Mouse (Mus musculus) stomach, embryonic 15.5 days (tissue): ENCODE measurements around the gene C1qtnf1. TPM values are rescaled to one million over a fixed set of nuclear protein-coding genes. Genes with fewer than 3 reads are reported as not detected.

ENCODE experiments used
- ATAC-seq: fragments of 200-750 bp; cut with Nextera tagmentation; 2 replicates; pipeline ENCODE4 v1.8.0; 2017; ENCODE audit warnings: low read depth, moderate number of reproducible peaks, moderate TSS enrichment; ENCODE audit not compliant: insufficient read depth, low FRiP score
- H3K27ac ChIP-seq: fragments of 300-500 bp; sonication (generic); 2 replicates; pipeline ENCODE4 v1.5.1; 2015; ENCODE audit warnings: mild to moderate bottlenecking, inconsistent platforms
- H3K27me3 ChIP-seq: fragments of 300-500 bp; sonication (generic); replicated peaks from 2 replicates; pipeline ENCODE4 v1.6.1; 2015; ENCODE audit warnings: inconsistent platforms
- H3K36me3 ChIP-seq: fragments of 300-500 bp; sonication (generic); 2 replicates; pipeline ENCODE4 v1.6.1; 2015; ENCODE audit warnings: inconsistent platforms
- H3K4me1 ChIP-seq: fragments of 300-500 bp; sonication (generic); 2 replicates; pipeline ENCODE4 v1.6.1; 2015; ENCODE audit warnings: inconsistent platforms
- H3K4me2 ChIP-seq: fragments of 300-500 bp; sonication (generic); 2 replicates; pipeline ENCODE4 v1.6.1; 2015; ENCODE audit warnings: mild to moderate bottlenecking, inconsistent platforms
- H3K4me3 ChIP-seq: fragments of 300-500 bp; sonication (generic); replicated peaks from 2 replicates; pipeline ENCODE4 v1.5.1; 2015; ENCODE audit warnings: inconsistent platforms
- H3K9ac ChIP-seq: fragments of 300-500 bp; sonication (generic); 2 replicates; pipeline ENCODE4 v1.6.1; 2015; ENCODE audit warnings: inconsistent platforms
- H3K9me3 ChIP-seq: fragments of 300-500 bp; sonication (generic); 2 replicates; pipeline ENCODE4 v1.6.1; 2016; ENCODE audit warnings: inconsistent platforms
- WGBS: fragments of 180-500 bp; shearing (Covaris S2); methylation state at CpG from one replicate; pipeline ENCODE4 v1.1.7; 2015; 5-methylcytosine and 5-hydroxymethylcytosine counted together
- polyA plus RNA-seq: library from polyadenylated mRNA; unstranded; fragments of >200 nt; fragmentation: Nextera tagmentation; extraction: Ambion mirVana; gene quantifications from 2 replicates; pipeline ENCODE4 v1.2.1, GENCODE M21; 2015

Gene C1qtnf1
- polyA plus RNA-seq, 1 experiment from 2014 or later = 6.8 TPM

- Histone ChIP-seq H3K27ac (peak overlapping the region; percentile 69), H3K36me3 (no peaks in the 10 kb centered on the region), H3K4me1 (0 out of 2 replicates have a peak, but pooled peaks cover 11% of the 10 kb centered on the region), H3K4me2 (no peak overlapping the region), H3K9ac (no peak overlapping the region), H3K4me3 (no peak overlapping the region), H3K27me3 (no peaks in the 10 kb centered on the region), H3K9me3 (no peaks in the 10 kb centered on the region)
- 54% methylated on average over 11 of the region's 11 CpGs for WGBS
- ATAC-seq = peak; percentile 50
Observed at GRCm38 (mm10) chr11:118467441-118468035, 39.5 kb downstream of the C1qtnf1 start.

- peak; percentile 15; the same call in 1 of the 2 replicates for ATAC-seq
- no peaks in the 10 kb centered on the region for H3K36me3 ChIP-seq
- H3K4me3 ChIP-seq = no peak overlapping the region
- peak overlapping the region; percentile 91 for H3K27ac ChIP-seq
- peak overlapping the region; percentile 17; the same call in 1 of the 2 replicates for H3K4me2 ChIP-seq
- no peaks in the 10 kb centered on the region for H3K9me3 ChIP-seq
- 68% methylated on average over 10 of the region's 10 CpGs for WGBS
- no peak overlapping the region for H3K9ac ChIP-seq
- no peaks in the 10 kb centered on the region for H3K27me3 ChIP-seq
- 0 out of 2 replicates have a peak, but pooled peaks cover 11% of the 10 kb centered on the region for H3K4me1 ChIP-seq
Observed at GRCm38 (mm10) chr11:118469509-118470160, 41.6 kb downstream of the C1qtnf1 start.

GRCm38 (mm10) chr11:118470234-118470966, 42.4 kb downstream of the C1qtnf1 start:
- 0 out of 2 replicates have a peak, but pooled peaks cover 11% of the 10 kb centered on the region for H3K4me1 ChIP-seq
- no peak overlapping the region for H3K4me3 ChIP-seq
- H3K36me3 ChIP-seq = no peaks in the 10 kb centered on the region
- WGBS = 14% methylated on average over 12 of the region's 12 CpGs
- no peaks in the 10 kb centered on the region for H3K9me3 ChIP-seq
- peak overlapping the region; percentile 17; the same call in 1 of the 2 replicates for H3K4me2 ChIP-seq
- H3K27me3 ChIP-seq = no peaks in the 10 kb centered on the region
- ATAC-seq = peak; percentile 90
- H3K9ac ChIP-seq = no peak overlapping the region
- peak overlapping the region; percentile 91 for H3K27ac ChIP-seq

- Histone ChIP-seq H3K27me3 (no peaks in the 10 kb centered on the region), H3K9me3 (no peaks in the 10 kb centered on the region), H3K4me1 (0 out of 2 replicates have a peak, but pooled peaks cover 11% of the 10 kb centered on the region), H3K9ac (no peak overlapping the region), H3K4me3 (no peak overlapping the region), H3K27ac (no peak overlapping the region), H3K36me3 (no peaks in the 10 kb centered on the region), H3K4me2 (no peak overlapping the region)
- ATAC-seq = no peak
- WGBS = 78% methylated on average over 13 of the region's 13 CpGs
Observed at GRCm38 (mm10) chr11:118471676-118472075, 43.7 kb downstream of the C1qtnf1 start.

GRCm38 (mm10) chr11:118473161-118473560, 45.2 kb downstream of the C1qtnf1 start:
- no peak overlapping the region for H3K4me3 ChIP-seq
- no peak for ATAC-seq
- no peaks in the 10 kb centered on the region for H3K9me3 ChIP-seq
- no peaks in the 10 kb centered on the region for H3K27me3 ChIP-seq
- H3K27ac ChIP-seq = no peak overlapping the region
- no peaks in the 10 kb centered on the region for H3K36me3 ChIP-seq
- no peak overlapping the region for H3K4me2 ChIP-seq
- peaks cover 19% of the 10 kb centered on the region for H3K4me1 ChIP-seq
- H3K9ac ChIP-seq = no peak overlapping the region
- WGBS = 62% methylated on average over 1 of the region's 1 CpGs

GRCm38 (mm10) chr11:118473842-118474500, 46.0 kb downstream of the C1qtnf1 start:
- peaks cover 22% of the 10 kb centered on the region for H3K4me1 ChIP-seq
- WGBS = 64% methylated on average over 6 of the region's 6 CpGs
- no peak overlapping the region for H3K4me2 ChIP-seq
- no peaks in the 10 kb centered on the region for H3K27me3 ChIP-seq
- no peak overlapping the region for H3K9ac ChIP-seq
- no peak for ATAC-seq
- H3K9me3 ChIP-seq = no peaks in the 10 kb centered on the region
- no peak overlapping the region for H3K4me3 ChIP-seq
- H3K36me3 ChIP-seq = peaks cover under 1% of the 10 kb centered on the region; the same call in 1 of the 2 replicates
- no peak overlapping the region for H3K27ac ChIP-seq

GRCm38 (mm10) chr11:118475496-118476083, 47.6 kb downstream of the C1qtnf1 start:
- no peaks in the 10 kb centered on the region for H3K9me3 ChIP-seq
- H3K4me2 ChIP-seq = no peak overlapping the region
- H3K27ac ChIP-seq = no peak overlapping the region
- 84% methylated on average over 7 of the region's 7 CpGs for WGBS
- H3K27me3 ChIP-seq = no peaks in the 10 kb centered on the region
- ATAC-seq = no peak
- peaks cover 15% of the 10 kb centered on the region for H3K4me1 ChIP-seq
- H3K36me3 ChIP-seq = peaks cover 5% of the 10 kb centered on the region; the same call in 1 of the 2 replicates
- H3K4me3 ChIP-seq = no peak overlapping the region
- no peak overlapping the region for H3K9ac ChIP-seq

- Histone ChIP-seq H3K27me3 (no peaks in the 10 kb centered on the region), H3K4me1 (peaks cover 12% of the 10 kb centered on the region), H3K36me3 (peaks cover 5% of the 10 kb centered on the region; the same call in 1 of the 2 replicates), H3K9me3 (no peaks in the 10 kb centered on the region), H3K27ac (peak within 1 kb of the TSS; percentile 46; the same call in 1 of the 2 replicates), H3K4me3 (peak within 1 kb of the TSS; percentile 71), H3K9ac (peak within 1 kb of the TSS; percentile 70), H3K4me2 (peak within 1 kb of the TSS; percentile 83)
- ATAC-seq = peak; percentile 99
- 2% methylated on average over 57 of the region's 57 CpGs for WGBS
Observed at GRCm38 (mm10) chr11:118476396-118477373, 48.7 kb downstream of the C1qtnf1 start, which contains the start of gene Engase. Gene Engase (plus strand): TSS chr11:118476829.

- ATAC-seq = no peak
- Histone ChIP-seq H3K27ac (no peak overlapping the region), H3K36me3 (peaks cover 5% of the 10 kb centered on the region), H3K9me3 (no peaks in the 10 kb centered on the region), H3K4me1 (peaks cover 11% of the 10 kb centered on the region), H3K4me2 (no peak overlapping the region), H3K27me3 (no peaks in the 10 kb centered on the region), H3K4me3 (no peak overlapping the region), H3K9ac (no peak overlapping the region)
- WGBS = 67% methylated on average over 12 of the region's 12 CpGs
Observed at GRCm38 (mm10) chr11:118479776-118480175, 51.8 kb downstream of the C1qtnf1 start.

GRCm38 (mm10) chr11:118481231-118481630, 53.2 kb downstream of the C1qtnf1 start:
- WGBS = 89% methylated on average over 11 of the region's 11 CpGs
- no peak overlapping the region for H3K4me2 ChIP-seq
- peaks cover 11% of the 10 kb centered on the region for H3K4me1 ChIP-seq
- H3K27me3 ChIP-seq = no peaks in the 10 kb centered on the region
- no peak overlapping the region for H3K4me3 ChIP-seq
- no peak for ATAC-seq
- H3K36me3 ChIP-seq = peaks cover 5% of the 10 kb centered on the region
- no peak overlapping the region for H3K27ac ChIP-seq
- H3K9ac ChIP-seq = no peak overlapping the region
- no peaks in the 10 kb centered on the region for H3K9me3 ChIP-seq
